Mouse (Mus musculus) natural killer cell, adult 2 months (primary cell): ENCODE measurements around the gene Chgb.

Source experiments
- DNase-seq, 2 experiments: peaks; one replicate each; pipeline ENCODE4 v3.0.0; 2022; ENCODE audit warnings: low spot score in 2 of 2

The Chgb gene

GRCm38 (mm10) chr2:132780978-132781377 lies at the start of gene Chgb:
TSS of gene Chgb (plus strand) at chr2:132781278.
- no peak for DNase-seq

DNA sequence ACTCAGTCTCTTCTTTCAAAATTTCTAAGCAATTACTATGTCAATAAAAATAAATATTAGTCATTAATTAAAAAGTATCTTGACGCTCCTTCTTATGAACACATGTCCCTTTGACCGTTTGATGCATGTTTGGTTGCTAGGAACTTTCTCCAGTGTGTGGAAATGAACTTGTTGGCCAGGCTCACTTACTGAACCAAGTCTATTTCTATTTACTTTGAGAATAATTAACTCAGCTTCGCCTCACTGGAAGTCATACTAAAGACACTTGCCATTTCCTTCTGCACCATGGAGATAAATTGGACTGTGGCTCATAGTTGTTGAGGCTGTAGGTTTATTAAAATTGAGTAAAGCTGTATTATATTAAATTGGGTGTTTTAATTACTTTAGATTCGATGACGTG lies 48.1 kb upstream of the Chgb start:
- no peak for DNase-seq

GRCm38 (mm10) chr2:132733603-132734573 lies 47.2 kb upstream of the Chgb start:
- DNase-seq, result no peak

GRCm38 (mm10) chr2:132738816-132739432 lies 42.2 kb upstream of the Chgb start:
- no peak for DNase-seq

GRCm38 (mm10) chr2:132741862-132742347 lies 39.2 kb upstream of the Chgb start:
- DNase-seq, result no peak

- DNase-seq, result no peak
Observed at GRCm38 (mm10) chr2:132744866-132745265, 36.2 kb upstream of the Chgb start.

GRCm38 (mm10) chr2:132746108-132746507 lies 35.0 kb upstream of the Chgb start:
- no peak for DNase-seq

- no peak for DNase-seq
Observed at GRCm38 (mm10) chr2:132750726-132751125, 30.4 kb upstream of the Chgb start.

- DNase-seq, result no peak
Observed at GRCm38 (mm10) chr2:132751141-132752066, 29.7 kb upstream of the Chgb start.

DNA sequence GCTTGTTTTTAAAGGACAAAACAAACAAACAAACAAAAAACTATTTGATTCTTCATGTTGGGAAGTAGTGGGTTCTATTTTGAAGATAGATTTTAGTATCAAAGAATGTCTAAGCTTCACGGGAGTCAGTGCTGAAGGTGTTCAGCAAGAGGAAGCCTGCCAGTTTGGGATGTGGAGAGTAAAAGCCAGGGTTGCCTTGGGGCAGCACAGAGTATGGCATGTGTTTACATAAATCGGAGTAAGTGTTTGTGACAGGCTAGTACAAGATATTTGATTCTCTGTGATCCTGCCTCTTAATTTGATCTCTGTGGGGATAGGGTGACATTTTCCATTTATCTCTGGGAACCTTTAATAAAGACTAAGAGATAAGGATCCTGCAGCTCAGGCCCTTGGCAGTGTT lies 28.7 kb upstream of the Chgb start:
- DNase-seq, result no peak

GRCm38 (mm10) chr2:132753137-132753536 lies 27.9 kb upstream of the Chgb start:
- no peak for DNase-seq

GRCm38 (mm10) chr2:132757911-132758310 lies 23.2 kb upstream of the Chgb start:
- DNase-seq, result no peak

DNA sequence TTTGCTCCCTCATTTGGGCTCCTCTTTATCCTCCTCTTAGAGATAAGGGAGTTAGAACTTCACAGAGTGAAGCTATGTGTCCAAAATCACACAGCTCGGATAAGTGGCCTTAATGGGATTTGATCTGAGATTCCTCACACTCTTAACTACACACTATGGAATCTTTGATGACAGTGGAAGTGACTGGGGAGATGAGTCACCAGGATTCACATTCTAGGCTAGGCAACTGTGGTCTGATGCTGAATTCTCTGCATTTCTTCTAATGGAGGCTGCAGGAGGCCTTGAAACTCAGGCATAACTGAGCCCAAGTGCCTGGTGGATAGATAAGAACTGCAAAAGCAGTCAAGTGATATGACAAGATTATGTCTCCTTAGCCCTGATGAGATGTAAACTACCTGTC lies 10.3 kb upstream of the Chgb start:
- DNase-seq, result no peak

DNA sequence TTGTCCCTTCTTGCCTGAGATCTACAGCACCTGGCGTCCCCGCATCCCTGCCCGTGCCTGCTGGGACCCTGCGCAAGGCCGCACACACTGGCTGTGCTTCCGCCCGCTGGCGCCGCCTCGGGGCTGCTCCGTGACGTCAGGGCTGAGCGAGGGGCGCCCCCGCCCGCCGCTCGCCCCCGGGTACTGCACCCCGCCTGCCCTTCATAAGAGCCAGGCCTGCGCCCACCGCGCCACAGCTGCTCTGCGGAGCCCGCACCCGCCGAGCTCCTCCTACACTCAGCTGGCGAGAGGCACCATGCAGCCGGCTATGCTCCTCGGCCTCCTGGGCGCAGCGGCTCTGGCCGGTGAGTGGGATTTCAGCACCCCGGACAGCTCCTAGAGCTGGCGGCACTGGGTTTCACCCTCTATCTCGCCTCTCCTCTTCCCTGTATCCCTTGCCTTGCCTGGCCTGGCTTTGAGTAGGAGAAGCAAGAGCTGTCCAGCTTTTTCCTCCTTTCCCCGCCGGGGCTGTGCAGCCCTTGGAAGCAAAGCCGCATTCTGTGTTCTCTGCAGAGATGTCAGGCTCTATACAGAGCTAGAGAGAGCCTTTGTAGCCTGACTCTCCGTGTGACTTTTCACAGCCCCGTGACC lies 476 bp downstream of the Chgb start:
- DNase-seq, result peak; percentile 22 to 49

- DNase-seq, result no peak
Observed at GRCm38 (mm10) chr2:132784039-132784438, 3.0 kb downstream of the Chgb start.

- no peak for DNase-seq
Observed at GRCm38 (mm10) chr2:132793441-132794203, 12.5 kb downstream of the Chgb start.

DNA sequence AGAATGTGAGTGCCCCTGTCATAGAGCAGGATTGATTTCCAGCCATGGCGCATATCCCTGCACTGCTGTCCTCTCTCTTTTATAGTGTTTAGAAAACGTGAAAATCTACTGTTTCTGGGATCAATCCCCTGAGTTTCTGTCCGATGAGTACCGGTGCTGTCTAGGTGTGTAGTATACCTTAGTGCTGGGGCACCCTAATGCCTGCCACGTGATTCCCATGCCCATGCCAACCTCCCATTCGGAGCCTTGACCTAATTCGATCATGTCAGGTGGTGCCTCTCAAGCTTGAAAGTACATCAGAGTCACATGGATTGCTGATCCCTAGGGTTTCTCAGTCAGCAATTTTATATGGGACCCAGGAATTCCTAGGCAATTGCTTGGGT lies 13.1 kb downstream of the Chgb start:
- no peak for DNase-seq

GRCm38 (mm10) chr2:132802976-132803375 lies 21.9 kb downstream of the Chgb start:
- DNase-seq, result no peak

DNA sequence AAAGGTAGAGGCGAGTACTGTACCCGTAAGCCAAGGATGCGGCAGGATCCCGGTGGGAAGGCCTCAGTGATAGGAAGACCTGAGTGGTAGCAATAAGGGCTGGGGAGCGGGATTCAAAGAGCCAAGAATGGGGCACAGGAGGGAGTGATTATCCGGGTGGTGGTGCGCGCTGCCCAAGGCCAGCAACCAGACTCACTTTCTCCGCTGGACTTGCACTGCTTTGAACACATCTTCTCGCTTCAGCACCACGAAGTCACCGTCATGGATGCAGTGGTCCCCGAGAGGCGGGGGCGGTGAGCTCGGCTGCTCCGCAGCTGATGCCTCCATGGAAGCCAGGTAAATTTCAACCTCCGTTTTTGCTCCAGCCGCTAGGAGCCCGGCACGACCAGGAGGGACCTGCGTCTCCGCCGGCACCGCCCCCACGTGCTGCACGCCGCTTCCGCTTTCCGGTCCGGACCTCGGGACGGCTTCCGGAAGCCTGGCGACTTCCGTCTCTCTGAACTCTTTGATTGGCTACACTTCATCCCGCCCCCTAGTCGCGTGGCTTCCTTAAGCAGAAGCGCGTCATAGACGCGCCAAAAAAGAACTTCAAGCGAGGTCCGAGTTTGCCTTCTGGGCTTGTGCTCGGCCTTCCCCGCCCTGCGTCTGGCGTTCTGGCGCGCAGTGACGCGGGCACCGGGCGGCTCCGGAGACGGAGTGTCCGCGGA lies 34.7 kb downstream of the Chgb start, which contains the start of the genes Trmt6 and Mcm8:
Gene Trmt6, minus strand, starts transcription at position 448 of the 707 bp plus-strand sequence.
Gene Mcm8, plus strand, starts transcription at position 534 of the 707 bp plus-strand sequence.
- peak; percentile 84 to 89 for DNase-seq

- DNase-seq, result no peak
Observed at GRCm38 (mm10) chr2:132841071-132841470, 60.0 kb downstream of the Chgb start.
